Mouse (Mus musculus): Measurements from ENCODE around the gene Ddx10.

GRCm38 (mm10) chr9:53257772-53258171, 9.9 kb upstream of the Ddx10 start:
- TF ChIP-seq USF2 (IDR thresholded peaks at IDR 0.05; ENCODE audit: borderline replicate concordance in 1 of 2, insufficient read depth in 1 of 2, low read depth in 1 of 2, low read length in 2 of 2) (no peak), MAX (IDR thresholded peaks at IDR 0.05; ENCODE audit: low read length) (no peak), POLR2AphosphoS5 (IDR thresholded peaks at IDR 0.05; ENCODE audit: borderline replicate concordance, low read depth, low read length) (no peak), MYC (IDR thresholded peaks at IDR 0.05; ENCODE audit: low read depth, low read length) (no peak), CTCF (IDR thresholded peaks at IDR 0.05 in 2 of 3, conservative IDR thresholded peaks at IDR 0.05 in 1 of 3; ENCODE audit: control insufficient read depth in 1 of 3, insufficient read depth in 1 of 3, low read depth in 2 of 3, low read length in 3 of 3, poor library complexity in 1 of 3, severe bottlenecking in 1 of 3) (no peak), ZKSCAN1 (IDR thresholded peaks at IDR 0.05; ENCODE audit: low read depth, low read length) (no peak), MXI1 (IDR thresholded peaks at IDR 0.05; ENCODE audit: low read depth, low read length) (no peak)

Data from MEL (cell line).